Mouse (Mus musculus) heart, embryonic 10.5 days (tissue): ENCODE data around the gene Ldlr. TPM values are rescaled to one million over a fixed set of nuclear protein-coding genes. Genes with fewer than 3 reads are reported as not detected.
"Not testable (repeated sequence)": the region's sequence is repeated elsewhere in the genome, so short reads cannot be mapped to it uniquely, and the experiment has no call there.

ENCODE experiments used
- DNase-seq: peaks from one replicate; pipeline ENCODE4 v3.0.0-alpha.2; 2017; ENCODE audit warnings: low spot score
- H3K27ac ChIP-seq: fragments of 300-500 bp; sonication (generic); 2 replicates; pipeline ENCODE4 v1.5.1; 2016; ENCODE audit warnings: mild to moderate bottlenecking
- H3K27me3 ChIP-seq: fragments of 300-500 bp; sonication (generic); 2 replicates; pipeline ENCODE4 v1.6.1; 2016; ENCODE audit warnings: mild to moderate bottlenecking; ENCODE audit not compliant: poor library complexity, insufficient read depth, severe bottlenecking
- H3K36me3 ChIP-seq: fragments of 300-500 bp; sonication (generic); 2 replicates; pipeline ENCODE4 v1.6.1; 2016; ENCODE audit warnings: mild to moderate bottlenecking, moderate library complexity
- H3K4me1 ChIP-seq: fragments of 300-500 bp; sonication (generic); 2 replicates; pipeline ENCODE4 v1.6.1; 2016; ENCODE audit warnings: mild to moderate bottlenecking
- H3K4me3 ChIP-seq: fragments of 300-500 bp; sonication (generic); 2 replicates; pipeline ENCODE4 v1.5.1; 2016; ENCODE audit warnings: mild to moderate bottlenecking, moderate library complexity
- H3K9me3 ChIP-seq: fragments of 300-500 bp; sonication (generic); 2 replicates; pipeline ENCODE4 v1.6.1; 2016; ENCODE audit warnings: mild to moderate bottlenecking, moderate library complexity
- WGBS: fragments of 180-500 bp; shearing (Covaris S2); methylation state at CpG from one replicate; pipeline ENCODE4 v1.1.7; 2016; 5-methylcytosine and 5-hydroxymethylcytosine counted together
- polyA plus RNA-seq: library from polyadenylated mRNA; unstranded; fragments of >200 nt; fragmentation: Nextera tagmentation; extraction: Ambion mirVana; gene quantifications from 2 replicates; pipeline ENCODE4 v1.2.1, GENCODE M21; 2016

Ldlr gene
- polyA plus RNA-seq, 1 experiment from 2014 or later: 36.6 TPM

DNA sequence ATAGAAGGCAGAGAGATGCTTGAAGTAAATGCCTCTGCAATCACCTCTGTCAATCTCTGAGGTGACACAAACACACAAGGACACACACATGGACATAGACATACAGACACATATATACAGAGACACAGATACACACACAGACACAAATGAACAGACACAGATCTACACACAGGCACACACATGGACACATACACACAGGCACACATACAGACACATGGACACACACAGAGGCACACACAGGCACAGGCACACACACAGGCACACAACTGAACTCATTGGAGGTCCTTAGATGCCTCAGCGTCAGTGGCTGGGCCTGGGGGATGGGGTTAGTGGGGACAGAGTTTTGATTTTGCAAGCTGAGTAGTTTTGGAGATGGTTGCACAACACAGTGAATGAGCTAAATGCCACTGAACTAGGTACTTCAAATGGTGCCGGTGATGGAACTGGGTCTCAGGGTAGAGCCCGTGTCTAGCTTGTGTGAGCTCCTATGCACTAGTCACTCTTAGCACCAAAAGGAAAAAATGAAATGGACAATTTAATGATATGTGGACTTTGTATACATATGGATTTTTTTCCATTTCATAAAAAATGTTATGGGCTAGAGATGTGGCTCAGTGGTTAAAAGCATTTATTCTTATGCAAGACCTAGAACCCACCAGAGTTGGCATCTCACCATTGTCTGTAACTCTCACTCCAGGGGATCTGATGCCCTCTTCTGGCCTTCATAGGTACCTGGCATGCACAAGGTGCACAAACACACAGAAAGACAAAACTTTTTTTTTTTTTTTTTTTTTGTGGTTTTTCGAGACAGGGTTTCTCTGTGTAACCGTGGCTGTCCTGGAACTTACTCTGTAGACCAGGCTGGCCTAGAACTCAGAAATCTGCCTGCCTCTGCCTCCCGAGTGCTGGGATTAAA lies 41.1 kb downstream of the Ldlr start:
- H3K27me3 ChIP-seq: no peaks in the 10 kb centered on the region
- no peak overlapping the region for H3K27ac ChIP-seq
- peaks cover 48% of the 10 kb centered on the region for H3K4me1 ChIP-seq
- no peak for DNase-seq
- peaks cover 32% of the 10 kb centered on the region for H3K36me3 ChIP-seq
- no peaks in the 10 kb centered on the region for H3K9me3 ChIP-seq
- 85% methylated on average over 6 of the region's 6 CpGs for WGBS
- H3K4me3 ChIP-seq: no peak overlapping the region

DNA sequence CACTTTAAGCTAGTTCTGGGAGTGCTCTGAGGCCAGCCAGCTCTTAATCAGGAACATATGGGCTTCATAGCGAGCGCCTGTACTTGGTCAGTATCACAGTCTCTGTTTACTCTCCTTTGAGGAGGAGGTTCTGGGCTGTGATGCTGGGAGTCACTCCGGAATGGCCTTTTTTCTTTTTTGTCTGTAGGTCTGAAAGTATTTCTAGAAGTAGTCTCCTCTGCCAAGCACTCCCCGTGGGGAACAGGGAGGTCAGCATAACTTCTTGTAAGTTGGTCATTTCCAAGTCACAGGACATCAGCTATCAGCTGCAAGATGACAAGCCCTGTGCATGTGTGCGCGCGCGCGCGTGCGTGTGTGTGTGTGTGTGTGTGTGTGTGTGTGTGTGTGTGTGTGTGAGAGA lies 44.6 kb downstream of the Ldlr start:
- H3K36me3 ChIP-seq: peaks cover 64% of the 10 kb centered on the region
- peak overlapping the region; percentile 73 for H3K27ac ChIP-seq
- WGBS: 69% methylated on average over 11 of the region's 11 CpGs
- DNase-seq: no peak
- peaks cover 35% of the 10 kb centered on the region for H3K4me1 ChIP-seq
- H3K9me3 ChIP-seq: no peaks in the 10 kb centered on the region
- H3K27me3 ChIP-seq: no peaks in the 10 kb centered on the region
- H3K4me3 ChIP-seq: no peak overlapping the region

DNA sequence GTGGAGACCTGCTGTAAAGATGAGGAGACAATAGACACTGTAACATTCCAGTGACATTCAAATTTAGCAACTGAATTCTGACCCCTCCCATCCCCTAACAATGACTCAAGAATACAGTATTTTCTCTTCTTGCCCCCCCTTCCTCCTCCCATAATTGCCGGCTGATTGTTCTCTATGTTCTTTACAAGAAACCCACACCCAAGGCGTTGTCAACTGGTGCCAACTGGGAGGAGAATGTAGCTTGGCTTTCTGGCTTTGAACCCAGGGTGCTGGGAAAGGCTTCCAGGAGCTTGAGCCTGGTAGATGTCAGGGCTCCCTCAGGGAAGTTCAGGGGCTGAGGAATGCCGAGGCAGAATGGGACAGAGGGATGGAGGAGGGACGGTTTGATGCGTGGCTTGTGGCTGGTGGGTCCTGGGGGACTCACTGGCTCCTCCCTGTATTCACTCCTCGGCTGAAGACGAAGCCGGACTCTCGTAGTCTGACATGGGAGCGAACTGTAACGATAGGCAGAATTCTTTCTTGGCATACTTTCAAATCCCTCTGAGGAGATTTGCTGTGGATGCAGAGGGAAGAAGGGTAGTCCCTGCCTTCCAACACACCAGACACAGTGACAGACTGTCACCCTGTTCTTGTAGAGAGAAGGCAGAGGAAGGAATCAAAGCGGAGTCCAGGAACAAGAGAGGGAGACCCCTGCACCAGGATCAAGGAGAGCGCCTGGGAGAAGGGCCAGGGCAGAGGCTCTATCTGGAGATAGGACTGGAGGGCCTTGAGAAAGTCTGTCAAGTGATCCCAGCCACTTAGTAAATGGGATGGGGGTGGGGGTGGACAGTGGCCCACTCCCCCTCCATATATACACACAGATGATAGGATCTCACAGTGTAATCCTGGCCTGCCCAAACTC lies 45.5 kb downstream of the Ldlr start:
- H3K4me1 ChIP-seq: peaks cover 30% of the 10 kb centered on the region
- no peak for DNase-seq
- no peak overlapping the region for H3K4me3 ChIP-seq
- H3K27ac ChIP-seq: peak overlapping the region; percentile 73
- H3K27me3 ChIP-seq: no peaks in the 10 kb centered on the region
- WGBS: 47% methylated on average over 13 of the region's 13 CpGs
- peaks cover 70% of the 10 kb centered on the region for H3K36me3 ChIP-seq
- no peaks in the 10 kb centered on the region for H3K9me3 ChIP-seq

DNA sequence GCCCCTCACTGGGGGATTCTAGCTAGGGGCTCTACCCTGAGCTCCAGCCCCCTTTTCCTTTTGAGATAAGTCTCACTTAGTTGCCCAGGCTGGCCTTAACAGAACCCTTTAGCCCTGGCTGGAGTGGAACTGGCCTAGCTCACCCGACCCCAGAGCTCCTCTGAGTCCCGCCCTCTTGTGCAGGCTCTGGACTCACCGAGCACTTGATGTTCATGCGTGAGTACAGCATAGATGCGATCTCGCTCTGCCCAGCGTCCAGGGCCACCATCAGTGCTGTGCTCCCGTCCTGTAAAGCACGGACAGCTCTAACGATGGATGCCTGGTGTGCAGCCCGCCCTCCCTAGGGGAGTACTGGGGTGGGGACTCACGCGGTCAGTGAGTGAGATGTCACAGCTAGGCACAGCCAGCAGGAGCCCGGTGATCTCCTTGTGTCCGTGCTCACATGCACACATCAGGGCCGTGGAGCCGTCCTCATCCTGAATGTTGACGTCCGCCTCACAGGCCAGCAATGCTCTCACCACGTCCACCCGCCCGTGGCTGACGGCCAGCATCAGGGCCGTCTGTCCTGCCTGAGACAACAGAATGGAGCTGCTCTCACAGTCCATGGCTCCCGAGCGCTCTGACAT lies 46.4 kb downstream of the Ldlr start:
- no peak for DNase-seq
- 68% methylated on average over 26 of the region's 26 CpGs for WGBS
- Histone ChIP-seq H3K36me3 (peaks cover 80% of the 10 kb centered on the region), H3K27ac (peak overlapping the region; percentile 49; the same call in 1 of the 2 replicates), H3K4me3 (no peak overlapping the region), H3K9me3 (no peaks in the 10 kb centered on the region), H3K27me3 (no peaks in the 10 kb centered on the region), H3K4me1 (peaks cover 25% of the 10 kb centered on the region)

DNA sequence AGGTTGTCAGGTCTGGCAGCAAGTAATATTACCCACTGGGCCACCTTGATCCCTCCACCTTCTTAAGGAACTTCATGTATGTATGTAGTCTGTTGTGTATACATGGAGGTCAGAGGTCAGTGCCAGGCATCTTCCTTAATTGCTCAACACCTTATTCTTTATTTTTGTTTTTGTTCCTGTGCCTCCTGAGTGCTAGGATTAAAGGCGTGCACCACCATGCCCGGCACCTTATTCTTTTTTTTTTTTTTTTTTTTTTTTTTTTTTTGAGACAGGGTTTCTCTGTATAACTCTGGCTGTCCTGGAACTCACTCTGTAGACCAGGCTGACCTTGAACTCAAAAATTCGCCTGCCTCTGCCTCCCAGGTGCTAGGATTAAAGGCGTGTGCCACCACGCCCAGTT lies 50.1 kb downstream of the Ldlr start:
- not testable (repeated sequence) for H3K4me3 ChIP-seq, H3K27me3 ChIP-seq, H3K27ac ChIP-seq, DNase-seq, H3K9me3 ChIP-seq
- Histone ChIP-seq H3K4me1 (peaks cover 17% of the 10 kb centered on the region), H3K36me3 (peaks cover 89% of the 10 kb centered on the region)
- 92% methylated on average over 5 of the region's 5 CpGs for WGBS

DNA sequence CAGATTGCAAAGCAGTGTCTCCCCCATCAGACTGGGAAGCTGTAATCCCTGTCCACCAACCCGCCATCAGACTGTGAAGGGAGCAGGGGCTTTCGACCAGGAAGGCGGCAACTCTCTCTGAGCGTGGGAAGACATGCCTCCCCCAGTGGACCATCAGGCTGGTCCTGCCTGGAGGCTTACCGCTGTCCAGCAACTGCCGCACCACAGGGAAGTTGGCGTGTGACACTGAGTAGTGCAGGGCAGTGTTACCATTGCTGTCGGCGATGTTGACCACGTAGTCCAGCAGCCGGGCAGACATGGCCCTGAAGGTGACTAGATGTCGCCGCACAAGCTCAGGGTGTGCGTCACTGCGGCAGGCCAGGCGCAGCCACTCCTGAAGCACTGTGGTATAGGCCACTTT lies 51.1 kb downstream of the Ldlr start:
- H3K4me1 ChIP-seq: peaks cover 7% of the 10 kb centered on the region
- no peaks in the 10 kb centered on the region for H3K27me3 ChIP-seq
- no peak overlapping the region for H3K4me3 ChIP-seq
- no peaks in the 10 kb centered on the region for H3K9me3 ChIP-seq
- 88% methylated on average over 16 of the region's 16 CpGs for WGBS
- no peak overlapping the region for H3K27ac ChIP-seq
- peaks cover 89% of the 10 kb centered on the region for H3K36me3 ChIP-seq
- DNase-seq: no peak

DNA sequence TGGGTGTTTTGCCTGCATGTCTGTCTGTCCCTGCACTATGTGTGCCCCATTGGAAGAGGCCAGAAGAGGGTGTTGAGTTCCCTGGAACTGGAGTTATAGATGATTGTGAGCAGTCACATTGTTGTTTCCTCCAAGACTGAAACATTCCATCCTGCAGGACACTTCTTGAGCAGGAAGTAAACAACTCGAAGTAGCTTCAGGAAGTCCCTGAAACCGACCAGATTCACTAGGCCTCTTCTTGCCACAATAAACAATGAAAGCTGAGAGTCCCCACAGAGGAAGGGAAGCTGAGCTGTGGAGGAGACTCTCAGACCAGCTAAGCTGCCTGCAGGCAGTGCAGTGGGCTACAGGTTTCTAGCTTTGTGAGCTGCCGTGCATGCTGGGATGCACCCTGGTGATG lies 54.4 kb downstream of the Ldlr start:
- Histone ChIP-seq H3K9me3 (no peaks in the 10 kb centered on the region), H3K27me3 (no peaks in the 10 kb centered on the region), H3K4me3 (no peak overlapping the region), H3K4me1 (peaks cover 6% of the 10 kb centered on the region; the same call in 1 of the 2 replicates), H3K27ac (no peak overlapping the region), H3K36me3 (peaks cover 91% of the 10 kb centered on the region)
- 89% methylated on average over 3 of the region's 3 CpGs for WGBS
- DNase-seq: no peak

DNA sequence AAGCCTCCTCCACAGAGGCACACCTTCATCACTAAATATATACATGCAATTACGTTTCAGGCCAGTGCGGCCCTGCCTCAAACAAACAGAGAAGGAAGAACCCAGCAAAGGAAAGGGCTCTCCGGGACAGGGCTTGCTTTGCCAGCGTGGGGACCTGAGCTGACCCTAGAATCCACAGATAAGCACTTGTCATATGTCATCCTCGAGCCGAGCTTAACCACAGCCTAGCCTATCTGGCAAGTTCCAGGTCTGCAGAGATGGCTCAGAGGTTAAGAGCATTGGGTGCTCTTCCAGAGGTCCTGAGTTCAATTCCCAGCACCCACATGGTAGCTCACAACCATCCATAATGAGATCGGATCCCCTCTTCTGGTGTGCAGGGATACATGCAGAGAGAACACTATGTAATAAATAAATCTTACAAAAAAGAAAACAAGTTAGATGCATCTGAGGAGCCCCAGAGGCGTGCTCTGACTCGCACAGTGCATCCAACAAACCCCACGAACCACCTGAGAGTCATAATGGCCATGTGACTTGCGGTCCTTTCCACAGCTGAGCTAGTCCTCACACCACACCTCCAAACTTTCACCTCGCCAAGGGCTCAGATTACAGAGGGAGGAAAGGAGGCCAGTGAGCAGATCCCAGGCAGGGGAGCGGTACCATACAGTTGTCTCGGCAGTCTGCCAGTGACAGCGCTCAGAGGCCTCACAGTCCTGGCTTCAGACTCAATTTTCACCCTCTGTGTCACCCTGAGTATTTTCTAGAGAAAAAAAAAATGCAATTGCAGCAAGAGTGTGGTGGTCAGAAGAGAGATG lies 58.6 kb downstream of the Ldlr start:
- Histone ChIP-seq H3K36me3 (peaks cover 91% of the 10 kb centered on the region), H3K4me3 (no peak overlapping the region), H3K9me3 (no peaks in the 10 kb centered on the region), H3K27ac (0 out of 2 replicates have a peak overlapping the region, but pooled peaks have one; percentile 29), H3K4me1 (peaks cover 7% of the 10 kb centered on the region), H3K27me3 (no peaks in the 10 kb centered on the region)
- no peak for DNase-seq
- WGBS: 61% methylated on average over 15 of the region's 15 CpGs

DNA sequence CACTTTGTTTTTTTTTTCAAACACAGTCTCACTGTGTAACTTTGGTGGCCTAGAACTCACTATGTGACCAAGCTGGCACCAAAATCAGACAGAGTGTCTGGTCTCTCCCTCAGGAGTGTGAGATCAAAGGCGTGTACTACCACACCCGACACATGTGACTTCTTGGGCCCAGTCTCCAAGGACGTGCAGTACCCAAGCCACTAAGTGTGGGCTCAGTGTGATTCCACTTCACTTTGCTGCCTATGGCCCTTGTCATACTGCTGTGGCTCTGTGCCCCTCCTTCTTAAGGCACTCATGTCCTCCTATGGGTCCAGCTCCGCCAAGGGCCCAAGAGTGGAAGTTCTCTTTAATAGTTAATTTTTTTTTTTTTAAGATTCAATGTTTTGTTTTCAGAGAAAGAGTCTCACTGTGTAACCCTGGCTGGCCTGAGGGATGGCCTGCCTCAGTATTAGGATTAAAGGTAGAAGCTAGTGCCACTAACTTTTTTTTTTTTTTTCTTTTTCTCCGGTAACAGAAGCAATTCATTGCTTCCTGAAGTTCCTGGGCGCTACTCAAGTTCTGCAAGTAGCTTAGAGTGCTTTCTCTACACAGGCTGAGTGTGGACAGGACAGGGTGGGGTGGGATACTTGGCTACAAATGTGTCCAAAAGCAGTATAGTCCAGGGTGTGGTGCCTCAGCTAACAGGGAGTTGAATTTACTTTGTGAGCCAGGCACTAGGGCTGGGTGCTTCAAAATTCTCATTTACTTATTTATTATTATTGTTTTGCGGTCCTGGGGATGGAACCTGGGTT lies 61.4 kb downstream of the Ldlr start:
- Histone ChIP-seq H3K4me3 (no peak overlapping the region), H3K4me1 (peaks cover 13% of the 10 kb centered on the region), H3K9me3 (no peaks in the 10 kb centered on the region), H3K27ac (no peak overlapping the region), H3K36me3 (peaks cover 91% of the 10 kb centered on the region), H3K27me3 (no peaks in the 10 kb centered on the region)
- 88% methylated on average over 7 of the region's 7 CpGs for WGBS
- DNase-seq: no peak

DNA sequence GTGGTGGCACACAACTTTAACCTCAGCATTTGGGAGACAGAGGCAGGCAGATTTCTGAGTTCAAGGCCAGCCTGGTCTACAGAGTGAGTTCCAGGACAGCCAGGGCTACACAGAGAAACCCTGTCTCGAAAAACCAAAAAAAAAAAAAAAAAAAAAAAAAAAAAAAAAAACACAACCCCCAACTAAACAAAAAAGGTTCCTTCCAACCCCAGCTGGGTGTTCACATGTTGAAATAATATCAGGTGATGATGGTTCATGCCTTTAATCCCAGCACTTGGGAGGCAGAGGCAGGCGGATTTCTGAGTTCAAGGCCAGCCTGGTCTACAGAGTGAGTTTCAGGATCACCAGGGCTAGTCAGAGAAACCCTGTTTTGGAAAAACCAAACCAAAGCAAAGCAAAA lies 63.0 kb downstream of the Ldlr start:
- H3K4me3 ChIP-seq, H3K9me3 ChIP-seq, H3K27ac ChIP-seq, H3K27me3 ChIP-seq, DNase-seq: not testable (repeated sequence)
- peaks cover 89% of the 10 kb centered on the region for H3K36me3 ChIP-seq
- H3K4me1 ChIP-seq: peaks cover 17% of the 10 kb centered on the region
- 65% methylated on average over 2 of the region's 2 CpGs for WGBS

DNA sequence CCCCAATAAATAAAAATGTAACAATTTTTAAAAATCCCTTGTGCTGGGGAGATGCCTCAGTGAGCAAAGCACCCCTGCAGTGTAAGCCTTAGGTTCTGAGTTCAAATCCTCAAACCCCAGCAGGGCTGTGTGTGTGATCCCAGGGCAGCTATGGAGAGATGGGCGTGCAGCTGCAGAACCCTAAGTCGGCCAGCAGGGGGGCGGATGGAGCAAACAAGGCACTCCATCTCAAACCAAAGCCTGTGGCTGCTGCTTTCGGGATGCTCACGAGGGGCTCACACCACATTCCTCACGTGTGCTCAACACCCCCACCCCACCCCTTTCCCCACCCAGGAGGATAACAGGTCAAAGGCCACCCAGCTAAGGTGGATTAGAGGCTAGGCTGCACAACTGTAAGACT lies 63.6 kb downstream of the Ldlr start:
- no peaks in the 10 kb centered on the region for H3K27me3 ChIP-seq
- no peaks in the 10 kb centered on the region for H3K9me3 ChIP-seq
- peaks cover 23% of the 10 kb centered on the region for H3K4me1 ChIP-seq
- H3K27ac ChIP-seq: no peak overlapping the region; the same call in 1 of the 2 replicates
- H3K36me3 ChIP-seq: peaks cover 89% of the 10 kb centered on the region
- WGBS: 6% methylated on average over 6 of the region's 6 CpGs
- no peak for DNase-seq
- H3K4me3 ChIP-seq: no peak overlapping the region
